Mouse (Mus musculus): ENCODE measurements around the gene Smg6. TPM values are rescaled to one million over a fixed set of nuclear protein-coding genes. Genes with fewer than 3 reads are reported as not detected.

Smg6 gene
- total RNA-seq, 2 experiments from 2014 or later = 27.2 to 31.2 TPM

- intact Hi-C loops (cut with DNase I) = loop anchor here (5.0 kb wide), 2 partner anchors 39 to 269 kb away; partner anchors contain the start of gene Tlcd2
- DNase-seq (ENCODE audit: low spot score in 2 of 2) = peak; percentile 73 to 81
Measured at GRCm38 (mm10) chr11:75193256-75194071, 267.8 kb downstream of the Smg6 start, which contains the start of gene Rtn4rl1. Rtn4rl1 (plus strand) TSS chr11:75193783.

- DNase-seq (ENCODE audit: low spot score in 2 of 2) = no peak
- intact Hi-C loops (cut with DNase I) = loop anchor here (5.0 kb wide), 2 partner anchors 38 to 268 kb away; partner anchors contain the start of gene Tlcd2
Measured at GRCm38 (mm10) chr11:75194121-75194849, 268.7 kb downstream of the Smg6 start.

- DNase-seq (ENCODE audit: low spot score in 2 of 2) = peak in 1 of 2 experiments; percentile 71
- intact Hi-C loops (cut with DNase I) = loop anchor here (5.0 kb wide), 2 partner anchors 37 to 267 kb away; partner anchors contain the start of gene Tlcd2
Measured at GRCm38 (mm10) chr11:75194850-75195461, 269.3 kb downstream of the Smg6 start.

GRCm38 (mm10) chr11:75196131-75196530 lies 270.5 kb downstream of the Smg6 start:
- DNase-seq (ENCODE audit: low spot score in 2 of 2) = no peak
- intact Hi-C loops (cut with DNase I) = no loop called here

- intact Hi-C loops (cut with DNase I) = no loop called here
Measured at GRCm38 (mm10) chr11:75197956-75198355, 272.3 kb downstream of the Smg6 start.

GRCm38 (mm10) chr11:75198792-75199191 lies 273.2 kb downstream of the Smg6 start:
- intact Hi-C loops (cut with DNase I) = no loop called here
- DNase-seq (ENCODE audit: low spot score in 2 of 2) = no peak

More at GRCm38 (mm10) chr11:75197956-75198355, 272.3 kb downstream of the Smg6 start:
- no peak for DNase-seq (ENCODE audit: low spot score in 2 of 2)

- intact Hi-C loops (cut with DNase I) = no loop called here
- no peak for DNase-seq (ENCODE audit: low spot score in 2 of 2)
Measured at GRCm38 (mm10) chr11:75199951-75200350, 274.3 kb downstream of the Smg6 start.

GRCm38 (mm10) chr11:75200935-75201334 lies 275.3 kb downstream of the Smg6 start:
- intact Hi-C loops (cut with DNase I) = loop anchor here (1.0 kb wide), 1 partner anchor 17 kb away; no protein-coding TSS in a partner anchor
- DNase-seq (ENCODE audit: low spot score in 2 of 2) = peak; percentile 81 to 82

- DNase-seq (ENCODE audit: low spot score in 2 of 2) = no peak
- intact Hi-C loops (cut with DNase I) = loop anchor here (1.0 kb wide), 1 partner anchor 17 kb away; no protein-coding TSS in a partner anchor
Measured at GRCm38 (mm10) chr11:75201721-75202120, 276.1 kb downstream of the Smg6 start.

GRCm38 (mm10) chr11:75203926-75204325 lies 278.3 kb downstream of the Smg6 start:
- no peak for DNase-seq (ENCODE audit: low spot score in 2 of 2)
- intact Hi-C loops (cut with DNase I) = no loop called here

GRCm38 (mm10) chr11:75204472-75204871 lies 278.8 kb downstream of the Smg6 start:
- no peak for DNase-seq (ENCODE audit: low spot score in 2 of 2)
- intact Hi-C loops (cut with DNase I) = no loop called here

- intact Hi-C loops (cut with DNase I) = no loop called here
- DNase-seq (ENCODE audit: low spot score in 2 of 2) = no peak
Measured at GRCm38 (mm10) chr11:75206347-75206746, 280.7 kb downstream of the Smg6 start.

- intact Hi-C loops (cut with DNase I) = no loop called here
- DNase-seq (ENCODE audit: low spot score in 2 of 2) = no peak
Measured at GRCm38 (mm10) chr11:75209363-75209762, 283.7 kb downstream of the Smg6 start.

- no peak for DNase-seq (ENCODE audit: low spot score in 2 of 2)
- intact Hi-C loops (cut with DNase I) = no loop called here
Measured at GRCm38 (mm10) chr11:75210093-75210492, 284.5 kb downstream of the Smg6 start.

GRCm38 (mm10) chr11:75210755-75211154 lies 285.1 kb downstream of the Smg6 start:
- no peak for DNase-seq (ENCODE audit: low spot score in 2 of 2)
- intact Hi-C loops (cut with DNase I) = no loop called here

- intact Hi-C loops (cut with DNase I) = no loop called here
- peak in 1 of 2 experiments; percentile 42 for DNase-seq (ENCODE audit: low spot score in 2 of 2)
Measured at GRCm38 (mm10) chr11:75212031-75212667, 286.5 kb downstream of the Smg6 start.

GRCm38 (mm10) chr11:75212876-75213275 lies 287.3 kb downstream of the Smg6 start:
- DNase-seq (ENCODE audit: low spot score in 2 of 2) = no peak
- intact Hi-C loops (cut with DNase I) = no loop called here

GRCm38 (mm10) chr11:75213372-75214080 lies 287.9 kb downstream of the Smg6 start:
- intact Hi-C loops (cut with DNase I) = no loop called here
- DNase-seq (ENCODE audit: low spot score in 2 of 2) = no peak

Measured in left cerebral cortex, postnatal 36 days (tissue).